Mouse (Mus musculus) intestine, postnatal 0 days (tissue): ENCODE measurements around the gene Fgf2. TPM values are rescaled to one million over a fixed set of nuclear protein-coding genes. Genes with fewer than 3 reads are reported as not detected.
A peak's percentile ranks its signal among the peaks of the same experiment; 100 is the strongest.

Experiments
- ATAC-seq: fragments of 200-750 bp; cut with Nextera tagmentation; 2 replicates; pipeline ENCODE4 v1.8.0; 2017; ENCODE audit warnings: mild to moderate bottlenecking, moderate TSS enrichment, moderate library complexity
- H3K27ac ChIP-seq: fragments of 300-500 bp; sonication (generic); 2 replicates; pipeline ENCODE4 v1.5.1; 2014; ENCODE audit warnings: mild to moderate bottlenecking, low read depth, low read length, moderate library complexity
- H3K27me3 ChIP-seq: fragments of 300-500 bp; sonication (generic); replicated peaks from 2 replicates; pipeline ENCODE4 v1.6.1; 2014; ENCODE audit warnings: low read length, mixed read lengths; ENCODE audit not compliant: control insufficient read depth, insufficient read depth
- H3K36me3 ChIP-seq: fragments of 300-500 bp; sonication (generic); 2 replicates; pipeline ENCODE4 v1.6.1; 2014; ENCODE audit warnings: mild to moderate bottlenecking, moderate library complexity; ENCODE audit not compliant: control insufficient read depth, insufficient read depth
- H3K4me1 ChIP-seq: fragments of 300-500 bp; sonication (generic); replicated peaks from 2 replicates; pipeline ENCODE4 v1.6.1; 2014; ENCODE audit warnings: antibody characterized with exemption, low read length, mixed read lengths; ENCODE audit not compliant: control insufficient read depth, insufficient read depth
- H3K4me2 ChIP-seq: fragments of 300-500 bp; sonication (generic); replicated peaks from 2 replicates; pipeline ENCODE4 v1.6.1; 2014; ENCODE audit warnings: low read depth, mild to moderate bottlenecking, moderate library complexity
- H3K4me3 ChIP-seq: fragments of 300-500 bp; sonication (generic); 2 replicates; pipeline ENCODE4 v1.5.1; 2014; ENCODE audit warnings: low read depth, low read length
- H3K9ac ChIP-seq: fragments of 300-500 bp; sonication (generic); 2 replicates; pipeline ENCODE4 v1.6.1; 2014; ENCODE audit warnings: mild to moderate bottlenecking, low read depth, low read length
- H3K9me3 ChIP-seq: fragments of 300-500 bp; sonication (generic); 2 replicates; pipeline ENCODE4 v1.6.1; 2016; ENCODE audit warnings: mixed run types; ENCODE audit not compliant: control insufficient read depth
- CTCF ChIP-seq: sonication (generic); IDR thresholded peaks from 2 replicates; pipeline ENCODE4 v1.5.1; 2016; ENCODE audit warnings: low read depth, mild to moderate bottlenecking, control low read depth, antibody characterized with exemption, moderate library complexity
- WGBS: fragments of 180-500 bp; shearing (Covaris S2); extraction: QIAGEN DNeasy Blood & Tissue Kit; methylation state at CpG from one replicate; pipeline ENCODE4 v1.1.7; 2014; 5-methylcytosine and 5-hydroxymethylcytosine counted together
- polyA plus RNA-seq: library from polyadenylated mRNA; unstranded; fragments of >200 nt; fragmentation: Nextera tagmentation; extraction: Ambion mirVana; gene quantifications from 2 replicates; pipeline ENCODE4 v1.2.1, GENCODE M21; 2015

Fgf2 gene
- 1.0 and 1.1 TPM in 2 replicates for polyA plus RNA-seq

DNA sequence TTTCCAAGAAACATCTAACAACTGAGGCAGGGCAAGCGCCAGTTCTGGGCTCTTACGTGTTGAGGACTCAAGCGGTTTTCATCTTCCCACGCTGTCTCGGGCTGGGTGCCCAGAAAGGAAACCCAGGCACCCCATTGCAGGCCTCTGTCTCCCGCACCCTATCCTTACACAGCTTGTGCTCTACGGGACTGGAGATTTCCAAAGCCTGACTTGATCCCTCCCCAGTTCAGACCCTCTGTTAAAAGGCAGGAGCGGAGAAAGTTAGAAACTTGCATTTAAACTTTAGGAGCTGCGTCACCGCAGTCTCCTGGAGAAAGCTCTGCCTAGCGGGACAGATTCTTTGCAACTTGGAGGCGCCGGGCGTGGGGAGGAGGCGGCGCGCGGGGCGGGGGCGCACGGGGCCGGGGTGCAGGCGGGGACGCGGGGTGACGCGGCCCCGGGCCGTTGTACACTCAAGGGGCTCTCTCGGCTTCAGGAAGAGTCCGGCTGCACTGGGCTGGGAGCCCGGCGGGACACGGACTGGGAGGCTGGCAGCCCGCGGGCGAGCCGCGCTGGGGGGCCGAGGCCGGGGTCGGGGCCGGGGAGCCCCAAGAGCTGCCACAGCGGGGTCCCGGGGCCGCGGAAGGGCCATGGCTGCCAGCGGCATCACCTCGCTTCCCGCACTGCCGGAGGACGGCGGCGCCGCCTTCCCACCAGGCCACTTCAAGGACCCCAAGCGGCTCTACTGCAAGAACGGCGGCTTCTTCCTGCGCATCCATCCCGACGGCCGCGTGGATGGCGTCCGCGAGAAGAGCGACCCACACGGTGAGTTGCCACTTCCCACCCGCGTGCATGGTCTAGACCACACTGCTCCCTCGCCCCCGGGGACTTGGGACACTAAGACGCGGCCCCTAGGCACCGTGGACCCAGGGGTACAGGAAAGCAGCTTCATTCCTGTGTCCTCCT is at the start of gene Fgf2:
Fgf2 (plus strand) TSS at position 126 of the 945 bp plus-strand sequence.
- no peak for TF ChIP-seq CTCF
- Histone ChIP-seq H3K9me3 (no peaks in the 10 kb centered on the region), H3K36me3 (no peaks in the 10 kb centered on the region), H3K4me2 (peak within 1 kb of the TSS; percentile 89), H3K4me3 (peak within 1 kb of the TSS; percentile 63), H3K27ac (no peak within 1 kb of the TSS), H3K27me3 (peaks cover 28% of the 10 kb centered on the region), H3K9ac (peak within 1 kb of the TSS; percentile 58), H3K4me1 (no peaks in the 10 kb centered on the region)
- ATAC-seq = peak; percentile 36; the same call in 1 of the 2 replicates
- WGBS = 1% methylated on average over 72 of the region's 75 CpGs

DNA sequence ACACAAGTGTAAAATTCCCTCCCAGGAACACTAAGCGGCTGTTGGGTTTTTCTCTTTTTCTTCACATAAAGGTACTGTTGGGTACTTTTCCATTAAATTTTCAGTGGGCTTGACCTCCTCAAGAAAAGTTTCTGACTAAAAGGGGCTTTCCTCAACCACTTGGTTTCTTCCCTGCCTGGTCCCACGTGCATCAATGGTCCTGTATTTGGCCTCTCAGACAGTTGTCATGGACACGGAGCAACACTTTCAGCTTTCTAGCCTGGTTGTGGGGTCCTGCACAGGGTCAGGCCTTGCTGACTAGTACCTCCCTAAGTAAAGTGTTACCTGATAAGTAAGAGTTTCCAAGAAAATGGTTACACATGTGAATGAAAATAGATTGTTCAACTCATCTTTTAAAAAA is 48.7 kb upstream of the Fgf2 start:
- Histone ChIP-seq H3K4me3 (no peak overlapping the region), H3K9ac (no peak overlapping the region), H3K4me2 (no peak overlapping the region), H3K27me3 (no peaks in the 10 kb centered on the region), H3K4me1 (no peaks in the 10 kb centered on the region), H3K36me3 (no peaks in the 10 kb centered on the region), H3K27ac (no peak overlapping the region), H3K9me3 (no peaks in the 10 kb centered on the region)
- no peak for ATAC-seq
- no peak for TF ChIP-seq CTCF
- WGBS = 76% methylated on average over 3 of the region's 3 CpGs

DNA sequence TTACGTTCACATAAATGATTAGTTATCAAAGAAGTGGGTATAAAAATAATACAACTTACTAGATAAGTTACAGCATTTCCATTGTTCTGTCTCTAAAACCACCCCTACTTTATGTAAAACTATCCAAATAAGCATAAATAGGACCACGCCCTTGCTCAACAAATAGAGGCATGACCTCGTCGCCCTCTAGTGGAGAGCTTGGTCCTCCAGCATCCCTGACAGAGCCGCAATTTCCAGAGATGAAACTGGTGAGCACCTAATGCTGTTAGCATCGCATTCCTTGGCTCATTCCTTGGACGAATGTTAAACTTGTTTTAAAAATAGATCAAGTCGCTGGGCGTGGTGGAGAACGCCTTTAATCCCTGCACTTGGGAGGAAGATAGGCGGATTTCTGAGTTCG is 45.5 kb upstream of the Fgf2 start:
- H3K27me3 ChIP-seq = no peaks in the 10 kb centered on the region
- no peak for ATAC-seq
- peak; percentile 82 for TF ChIP-seq CTCF

DNA sequence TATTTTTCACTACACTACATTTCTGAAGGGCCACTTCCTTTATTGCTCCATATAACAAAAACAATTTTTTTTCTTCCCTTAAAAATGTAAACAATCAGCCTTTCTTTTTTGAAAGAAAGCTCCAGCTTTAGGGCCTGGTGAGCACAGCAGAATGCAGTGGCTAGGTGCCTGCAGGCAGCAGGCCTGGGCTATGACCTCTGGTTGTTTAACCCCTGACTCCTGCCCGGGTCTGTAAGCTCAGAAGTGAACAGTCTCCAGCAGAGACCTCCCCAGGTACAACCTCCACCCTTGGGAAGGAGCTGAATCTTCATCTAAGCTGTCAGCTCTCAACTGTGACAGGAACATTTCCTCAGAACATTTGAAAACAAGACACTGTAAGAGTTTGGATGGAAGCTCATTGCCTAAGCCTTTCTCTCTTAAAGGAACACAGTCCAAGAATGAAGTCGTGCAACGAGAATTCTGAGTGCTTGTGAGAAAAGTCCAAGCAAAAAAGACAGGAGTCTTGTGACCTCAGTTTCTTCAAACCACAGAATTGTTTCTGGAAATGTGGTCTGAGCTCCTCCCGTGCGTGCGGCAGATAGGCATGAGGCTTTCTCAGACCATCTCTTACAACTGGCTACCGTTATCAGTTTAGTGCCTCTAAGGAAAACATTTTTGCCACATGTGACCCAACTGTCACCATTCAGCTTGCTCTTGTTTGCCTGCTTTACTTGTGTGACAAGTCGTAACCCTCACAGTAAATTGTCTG is 44.6 kb upstream of the Fgf2 start:
- H3K9ac ChIP-seq = no peak overlapping the region
- no peak overlapping the region for H3K27ac ChIP-seq
- H3K9me3 ChIP-seq = no peaks in the 10 kb centered on the region
- no peaks in the 10 kb centered on the region for H3K27me3 ChIP-seq
- H3K4me1 ChIP-seq = no peaks in the 10 kb centered on the region
- H3K4me3 ChIP-seq = no peak overlapping the region
- no peak overlapping the region for H3K4me2 ChIP-seq
- WGBS = 66% methylated on average over 8 of the region's 8 CpGs
- H3K36me3 ChIP-seq = no peaks in the 10 kb centered on the region
- ATAC-seq = no peak
- TF ChIP-seq CTCF = no peak

More for the DNA sequence above, 45.5 kb upstream of the Fgf2 start:
- Histone ChIP-seq H3K36me3 (no peaks in the 10 kb centered on the region), H3K27ac (no peak overlapping the region), H3K4me3 (no peak overlapping the region), H3K9me3 (no peaks in the 10 kb centered on the region), H3K4me1 (no peaks in the 10 kb centered on the region), H3K9ac (no peak overlapping the region), H3K4me2 (no peak overlapping the region)
- 43% methylated on average over 12 of the region's 12 CpGs for WGBS

DNA sequence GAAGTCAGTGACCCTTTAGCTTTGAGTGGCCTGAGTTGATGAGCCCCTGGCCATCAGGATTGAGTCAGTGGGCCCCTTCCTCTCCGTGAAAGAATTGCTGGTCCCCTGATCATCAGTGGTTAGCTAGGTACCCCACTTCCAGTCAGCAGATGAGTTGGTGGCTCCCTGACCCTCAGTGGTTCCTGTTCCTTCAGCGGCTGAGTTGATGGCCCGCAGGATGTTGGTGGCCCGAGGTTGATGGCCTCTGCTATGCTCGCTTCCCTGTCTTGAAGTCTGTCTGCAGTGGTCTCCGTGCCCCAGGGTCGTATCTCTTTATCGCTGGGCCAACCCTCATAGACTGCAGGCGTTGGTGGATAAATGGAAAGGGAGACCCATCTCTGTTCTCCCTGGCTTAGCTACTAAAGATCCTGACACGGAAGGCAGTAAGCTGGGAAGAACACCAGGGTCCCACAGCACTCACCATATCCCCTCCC is 36.2 kb upstream of the Fgf2 start:
- 2% methylated on average over 10 of the region's 10 CpGs for WGBS
- peak overlapping the region; percentile 88 for H3K4me2 ChIP-seq

More for the DNA sequence above, 36.2 kb upstream of the Fgf2 start:
- no peak for ATAC-seq
- no peaks in the 10 kb centered on the region for H3K27me3 ChIP-seq
- H3K36me3 ChIP-seq = no peaks in the 10 kb centered on the region
- H3K9me3 ChIP-seq = no peaks in the 10 kb centered on the region
- no peak for TF ChIP-seq CTCF
- peak overlapping the region; percentile 62 for H3K9ac ChIP-seq
- no peaks in the 10 kb centered on the region for H3K4me1 ChIP-seq
- H3K4me3 ChIP-seq = peak overlapping the region; percentile 75
- H3K27ac ChIP-seq = no peak overlapping the region
